Mouse (Mus musculus) kidney, adult 2 months (tissue): ENCODE data around the gene Slc7a1.

Source experiments
- CTCF ChIP-seq: fragments of 200-500 bp; conservative IDR thresholded peaks from 2 replicates; pipeline ENCODE4 v1.5.1; 2011; ENCODE audit warnings: low read depth, mild to moderate bottlenecking, control low read depth, low read length, moderate library complexity, mixed read lengths; ENCODE audit not compliant: insufficient read depth, insufficient read length
- POLR2A ChIP-seq: fragments of 200-500 bp; IDR thresholded peaks from one replicate; pipeline ENCODE4 v1.6.1; 2011; ENCODE audit warnings: low read depth, low read length, control low read depth

GRCm38 (mm10) chr5:148357168-148357567, 42.5 kb downstream of the Slc7a1 start:
- TF ChIP-seq CTCF (no peak), POLR2A (no peak)
